Mouse (Mus musculus) forebrain, embryonic 15.5 days (tissue): ENCODE data around the gene Zmat5. TPM values are rescaled to one million over a fixed set of nuclear protein-coding genes. Genes with fewer than 3 reads are reported as not detected.

Experiments
- polyA plus RNA-seq: library from polyadenylated mRNA; unstranded; fragments of >200 nt; fragmentation: Nextera tagmentation; extraction: Ambion mirVana; gene quantifications from 2 replicates; pipeline ENCODE4 v1.2.1, GENCODE M21; 2015

The Zmat5 gene
- polyA plus RNA-seq, 1 experiment from 2014 or later: 72.3 TPM

Other genes with a start within 250 kb of the Zmat5 start
- 42.0 TPM in 2 replicates for gene Mtmr3, start 109.8 kb upstream of the Zmat5 start, polyA plus RNA-seq
- not detected in 2 replicates for gene Gm11032, start 84.6 kb upstream of the Zmat5 start, polyA plus RNA-seq
- 24.0 and 27.1 TPM in 2 replicates for gene Ascc2, start 66.9 kb upstream of the Zmat5 start, polyA plus RNA-seq
- gene Uqcr10, start 336 bp upstream of the Zmat5 start, polyA plus RNA-seq: 538 and 557 TPM in 2 replicates
- gene Cabp7, start 42.1 kb downstream of the Zmat5 start, polyA plus RNA-seq: 1.3 and 1.8 TPM in 2 replicates
- gene Nf2, start 144.9 kb downstream of the Zmat5 start, polyA plus RNA-seq: 67.2 and 67.3 TPM in 2 replicates
- 133 and 140 TPM in 2 replicates for gene Nipsnap1, start 169.3 kb downstream of the Zmat5 start, polyA plus RNA-seq
- 64.6 and 64.8 TPM in 2 replicates for gene Thoc5, start 190.6 kb downstream of the Zmat5 start, polyA plus RNA-seq
- gene Nefh, start 243.4 kb downstream of the Zmat5 start, polyA plus RNA-seq: 0.89 and 0.91 TPM in 2 replicates